ENCODE assay signal across 9 mouse cellular contexts in the genomic region with DNA sequence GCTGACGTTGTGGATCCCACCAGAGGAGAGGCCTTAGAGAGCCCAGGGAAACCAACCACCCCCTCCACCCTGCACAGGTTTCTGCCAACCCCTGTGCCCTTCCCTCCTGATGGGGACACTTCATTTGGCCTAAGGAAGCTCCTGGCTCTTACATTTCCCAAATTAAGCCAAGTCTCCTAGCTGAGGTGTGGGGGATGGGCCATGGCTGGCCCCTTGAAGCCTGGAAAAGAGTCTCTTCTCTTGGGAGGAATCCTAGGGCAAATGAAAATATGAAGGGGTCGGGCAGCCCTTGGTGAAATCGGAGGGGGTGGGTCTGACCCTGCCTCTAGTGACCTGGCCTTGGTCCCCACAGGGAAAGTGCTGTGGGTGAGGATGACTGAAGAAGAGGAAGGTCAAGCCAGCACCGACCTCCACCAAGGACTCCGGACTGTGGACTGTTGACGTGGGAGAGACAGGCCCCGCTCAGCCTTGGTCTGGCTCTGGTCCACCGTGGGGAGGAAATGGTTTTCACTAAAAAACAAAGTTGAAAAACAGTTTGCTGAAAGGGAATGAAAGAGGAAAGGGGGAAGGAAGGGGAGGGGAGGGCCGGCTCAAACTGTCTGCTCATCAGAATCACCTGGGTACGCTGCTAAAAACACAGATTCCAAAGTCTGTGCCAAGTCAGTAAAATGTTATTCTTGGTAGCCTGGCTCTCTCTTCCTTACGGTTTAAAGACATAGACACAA.
DNase-seq lines count a peak whose midpoint lies in the region; ATAC-seq and TF ChIP-seq lines count a peak whose summit lies in the region.
"Had no signal": no experiment of that assay in that cellular context is flagged by ENCODE, and none has a peak within 500 bp of the region (broad histone marks: within the 10 kb centered on the region; RNA-seq: fewer than 3 reads in every experiment).

No protein-coding gene starts in this region.

- no peak overlapping the region for H3K4me3 ChIP-seq in spleen, adult 2 months (ENCODE audit: extremely low read depth, insufficient read depth, insufficient read length)
- H3K4me3 ChIP-seq in limb, embryonic 12.5 days (replicated peaks), result no peak overlapping the region
- no peak overlapping the region for H3K4me3 ChIP-seq in forebrain, embryonic 14.5 days (ENCODE audit: low read depth, low read length)
- no peak overlapping the region for H3K4me3 ChIP-seq in forebrain, embryonic 13.5 days

- H3K36me3 ChIP-seq in spleen, adult 2 months (ENCODE audit: control insufficient read depth, insufficient read depth, low read length), result no peaks in the 10 kb centered on the region
- no peaks in the 10 kb centered on the region for H3K36me3 ChIP-seq in limb, embryonic 12.5 days
- H3K36me3 ChIP-seq in forebrain, embryonic 14.5 days (ENCODE audit: control insufficient read depth, insufficient read depth, low read length), result no peaks in the 10 kb centered on the region
- no peaks in the 10 kb centered on the region for H3K36me3 ChIP-seq in forebrain, embryonic 13.5 days (ENCODE audit: poor library complexity, severe bottlenecking)

- intact Hi-C loops in heart, postnatal 14 days (cut with DNase I), result no loop called here

- peaks cover 10% of the 10 kb centered on the region; the same call in 1 of the 2 replicates for H3K9me3 ChIP-seq in limb, embryonic 12.5 days
- no peaks in the 10 kb centered on the region for H3K9me3 ChIP-seq in forebrain, embryonic 14.5 days (replicated peaks; ENCODE audit: control insufficient read depth, low read length)
- no peaks in the 10 kb centered on the region for H3K9me3 ChIP-seq in forebrain, embryonic 13.5 days (replicated peaks)

- H3K9ac ChIP-seq in limb, embryonic 12.5 days (replicated peaks), result no peak overlapping the region
- H3K9ac ChIP-seq in forebrain, embryonic 14.5 days (ENCODE audit: low read length), result no peak overlapping the region
- H3K9ac ChIP-seq in forebrain, embryonic 13.5 days, result no peak overlapping the region

- TF ChIP-seq POLR2A in spleen, adult 2 months (IDR thresholded peaks at IDR 0.05; ENCODE audit: low read depth, low read length), result no peak

- ATAC-seq in limb, embryonic 12.5 days (ENCODE audit: insufficient number of reproducible peaks, insufficient read depth, low FRiP score, low TSS enrichment, low read depth), result no peak
- no peak for ATAC-seq in forebrain, embryonic 14.5 days
- ATAC-seq in forebrain, embryonic 13.5 days, result no peak
- ATAC-seq: Patski had no signal

- 29% methylated on average over 11 of the region's 11 CpGs for WGBS in spleen, adult 2 months
- WGBS in limb, embryonic 12.5 days, result 63% methylated on average over 11 of the region's 11 CpGs
- 81% methylated on average over 11 of the region's 11 CpGs for WGBS in forebrain, embryonic 14.5 days
- WGBS in forebrain, embryonic 13.5 days, result 84% methylated on average over 11 of the region's 11 CpGs

- H3K27ac ChIP-seq in spleen, adult 2 months (ENCODE audit: insufficient read depth, low read length), result peak overlapping the region; percentile 37; the same call in 1 of the 2 replicates
- H3K27ac ChIP-seq in limb, embryonic 12.5 days, result peak overlapping the region; percentile 51
- H3K27ac ChIP-seq in forebrain, embryonic 14.5 days (ENCODE audit: low read depth, low read length), result no peak overlapping the region
- no peak overlapping the region for H3K27ac ChIP-seq in forebrain, embryonic 13.5 days

- no peaks in the 10 kb centered on the region for H3K27me3 ChIP-seq in spleen, adult 2 months (ENCODE audit: control insufficient read depth, insufficient read depth, low read length)
- no peaks in the 10 kb centered on the region for H3K27me3 ChIP-seq in limb, embryonic 12.5 days
- H3K27me3 ChIP-seq in forebrain, embryonic 14.5 days (replicated peaks; ENCODE audit: control insufficient read depth, insufficient read depth, low read length), result no peaks in the 10 kb centered on the region
- no peaks in the 10 kb centered on the region for H3K27me3 ChIP-seq in forebrain, embryonic 13.5 days
- H3K27me3 ChIP-seq: Patski had no signal

- no peak overlapping the region for H3K4me2 ChIP-seq in limb, embryonic 12.5 days
- H3K4me2 ChIP-seq in forebrain, embryonic 14.5 days (ENCODE audit: low read length), result no peak overlapping the region
- no peak overlapping the region for H3K4me2 ChIP-seq in forebrain, embryonic 13.5 days

- no peak for TF ChIP-seq CTCF in spleen, adult 2 months (IDR thresholded peaks at IDR 0.05; ENCODE audit: extremely low read depth, insufficient read depth, insufficient read length, insufficient replicate concordance)

- H3K4me1 ChIP-seq in spleen, adult 2 months (ENCODE audit: control insufficient read depth, insufficient read depth, insufficient read length), result peaks cover 17% of the 10 kb centered on the region; the same call in 1 of the 2 replicates
- peaks cover 38% of the 10 kb centered on the region for H3K4me1 ChIP-seq in limb, embryonic 12.5 days (replicated peaks)
- no peaks in the 10 kb centered on the region for H3K4me1 ChIP-seq in forebrain, embryonic 14.5 days (ENCODE audit: control insufficient read depth, insufficient read depth, low read length)
- H3K4me1 ChIP-seq in forebrain, embryonic 13.5 days, result no peaks in the 10 kb centered on the region

- no peak for DNase-seq in spleen, adult 2 months (ENCODE audit: low read depth in 1 of 2, low spot score in 2 of 2)
- DNase-seq in spleen, postnatal 36 days (ENCODE audit: low spot score in 2 of 2), result no peak
- peak; percentile 62 to 72 for DNase-seq in heart, postnatal 14 days
- no peak for DNase-seq in forebrain, embryonic 14.5 days (ENCODE audit: low spot score)
- DNase-seq in urinary bladder, postnatal 36 days (ENCODE audit: low spot score in 2 of 2), result no peak
- DNase-seq in spleen, postnatal 4 days (ENCODE audit: low spot score in 2 of 2), result no peak

Comparison
In these comparisons a context has a peak if more than half of its experiments do, and no peak if none do; other contexts are left out.
1. DNase-seq: peak in heart, postnatal 14 days (2 of 2); none in spleen, adult 2 months (0 of 2), spleen, postnatal 36 days (0 of 2), forebrain, embryonic 14.5 days (single experiment), urinary bladder, postnatal 36 days (0 of 2) and spleen, postnatal 4 days (0 of 2).
2. H3K27ac ChIP-seq: peak in spleen, adult 2 months (single experiment) and limb, embryonic 12.5 days (single experiment); none in forebrain, embryonic 14.5 days (single experiment) and forebrain, embryonic 13.5 days (single experiment).